Mouse (Mus musculus) E14TG2a.4 (cell line): ENCODE measurements around the gene Cd9.

Experiments
- CTCF ChIP-seq: conservative IDR thresholded peaks from 2 replicates; pipeline ENCODE4 v1.5.1; 2014; ENCODE audit warnings: low read length
- NANOG ChIP-seq: IDR thresholded peaks from 2 replicates; pipeline ENCODE4 v1.6.1; 2014; ENCODE audit warnings: borderline replicate concordance, low read length, mixed read lengths

DNA sequence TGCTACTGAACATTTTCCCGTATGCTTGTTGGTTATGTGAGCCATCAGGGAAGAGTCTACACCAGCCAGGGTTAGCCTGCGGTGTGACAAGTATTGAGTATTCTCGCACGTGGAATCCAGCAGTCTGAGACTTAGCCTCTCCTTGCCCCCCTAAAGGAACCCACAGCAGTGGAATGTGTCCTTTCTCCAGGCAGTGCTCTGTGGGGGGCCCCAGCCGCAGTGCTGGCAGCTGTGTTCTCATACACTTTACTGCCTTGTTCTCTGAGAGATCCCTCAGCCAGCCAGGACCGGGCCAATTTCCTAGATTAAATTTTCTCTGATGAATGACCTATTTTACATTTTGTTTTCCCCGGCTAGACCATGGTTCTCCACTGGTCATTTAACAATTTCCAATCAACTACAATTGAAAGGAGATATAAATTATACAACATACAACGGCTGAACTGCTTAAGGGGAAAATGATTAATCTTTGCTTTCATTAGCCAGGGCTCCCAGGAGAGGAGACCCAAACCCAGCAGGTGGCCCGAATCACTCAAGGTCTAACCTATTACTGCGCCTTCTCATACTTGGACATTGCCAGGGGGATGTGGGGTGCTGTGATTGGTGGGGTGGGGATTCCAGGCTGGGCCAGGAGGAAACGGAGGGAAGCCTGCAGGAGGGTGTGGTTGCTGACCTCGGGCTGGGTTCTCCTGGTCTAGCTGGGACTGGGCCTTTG, 38.6 kb downstream of the Cd9 start:
- TF ChIP-seq CTCF (no peak), NANOG (no peak)
